Mouse (Mus musculus) liver, embryonic 14.5 days (tissue): ENCODE measurements at regions not wholly inside any gene's neighbourhood (a gene's known extent, or its start where the extent isn't known, plus 50 kb on each side); places are given as distances from the start of the nearest gene placed in this dataset.

ENCODE experiments used
- CTCF ChIP-seq: IDR thresholded peaks from 2 replicates; pipeline ENCODE4 v1.5.1; 2016; ENCODE audit warnings: antibody characterized with exemption, low read depth, control low read depth
- EP300 ChIP-seq: IDR thresholded peaks from 2 replicates; pipeline ENCODE4 v1.6.1; 2016; ENCODE audit warnings: antibody characterized with exemption, low read depth

DNA sequence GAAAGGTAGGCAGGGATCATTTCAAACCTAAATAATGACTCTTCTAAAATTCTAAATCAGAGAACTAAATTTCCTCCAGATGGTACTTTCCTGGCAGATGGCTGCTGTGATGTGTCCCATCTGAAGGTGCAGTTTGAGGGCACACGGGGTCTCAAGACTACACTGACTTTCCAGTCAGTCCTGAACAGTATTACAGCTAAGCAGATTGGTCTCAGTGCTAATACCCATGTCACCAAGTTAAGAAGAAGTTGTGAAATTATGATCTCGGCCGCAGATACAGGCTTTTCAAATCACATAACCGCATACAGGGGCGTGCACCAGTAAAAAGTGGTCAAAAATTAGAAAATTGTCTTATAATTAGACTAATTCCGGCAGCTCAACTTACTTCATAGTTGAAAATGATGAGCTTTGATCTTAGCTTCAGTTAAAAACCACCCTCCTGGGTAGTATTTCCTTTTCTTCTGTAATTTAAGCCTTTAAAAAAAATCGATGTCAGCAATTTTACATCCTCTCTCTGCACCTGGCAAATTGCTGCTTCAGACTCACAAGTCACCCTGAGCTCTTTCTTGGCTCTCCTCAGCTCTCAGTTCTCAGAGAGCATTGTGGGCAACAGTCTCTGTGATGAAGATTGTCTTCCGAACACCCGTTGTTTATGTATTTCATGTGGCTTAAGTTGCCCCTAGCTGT lies 113.2 kb upstream of the Ccn2 start:
- TF ChIP-seq CTCF (no peak), EP300 (no peak)
